ENCODE assay signal across 21 mouse cellular contexts in genomic region chr11:101507090-101507489, GRCm38 (mm10).
"Had no signal": no experiment of that assay in that cellular context is flagged by ENCODE, and none has a peak within 500 bp of the region (broad histone marks: within the 10 kb centered on the region; RNA-seq: fewer than 3 reads in every experiment).

No protein-coding gene starts in this region.

- ATAC-seq: midbrain, embryonic 15.5 days had no signal

- DNase-seq: kidney, adult 18-20 months; kidney, adult 9 months; kidney, postnatal 25 days; layer of hippocampus, adult 9-11 months; liver; liver, embryonic 13.5 days; right cerebral cortex, adult 18-20 months; right cerebral cortex, postnatal 14 days; right cerebral cortex, postnatal 4 days; thymus, adult 2 months; thymus, postnatal 14 days; thymus, postnatal 4 days had no signal

- H3K4me3 ChIP-seq: layer of hippocampus, adult 2 months; limb, embryonic 10.5 days; limb, embryonic 13.5 days; liver, embryonic 13.5 days; midbrain, embryonic 12.5 days; midbrain, embryonic 15.5 days; neural tube, embryonic 12.5 days; neural tube, embryonic 15.5 days had no signal

- H3K4me1 ChIP-seq: limb, embryonic 10.5 days; limb, embryonic 13.5 days; midbrain, embryonic 12.5 days; midbrain, embryonic 15.5 days; neural tube, embryonic 12.5 days; neural tube, embryonic 15.5 days had no signal

- H3K27ac ChIP-seq: kidney, postnatal 0 days; limb, embryonic 10.5 days; limb, embryonic 13.5 days; liver, embryonic 13.5 days; midbrain, embryonic 12.5 days; midbrain, embryonic 15.5 days; neural tube, embryonic 12.5 days; neural tube, embryonic 15.5 days; stomach, postnatal 0 days had no signal

- H3K4me2 ChIP-seq: limb, embryonic 13.5 days; liver, embryonic 13.5 days; midbrain, embryonic 12.5 days; midbrain, embryonic 15.5 days; neural tube, embryonic 12.5 days; neural tube, embryonic 15.5 days had no signal

- H3K9me3 ChIP-seq: limb, embryonic 10.5 days; limb, embryonic 13.5 days; liver, embryonic 13.5 days; midbrain, embryonic 12.5 days; midbrain, embryonic 15.5 days; neural tube, embryonic 12.5 days; neural tube, embryonic 15.5 days had no signal

- H3K36me3 ChIP-seq: midbrain, embryonic 15.5 days; neural tube, embryonic 15.5 days had no signal

- H3K9ac ChIP-seq: limb, embryonic 13.5 days; liver, embryonic 13.5 days; midbrain, embryonic 12.5 days; midbrain, embryonic 15.5 days; neural tube, embryonic 12.5 days; neural tube, embryonic 15.5 days had no signal

- H3K27me3 ChIP-seq: limb, embryonic 13.5 days; liver, embryonic 13.5 days; midbrain, embryonic 12.5 days; midbrain, embryonic 15.5 days; neural tube, embryonic 12.5 days; neural tube, embryonic 15.5 days had no signal
